In the genomic region with DNA sequence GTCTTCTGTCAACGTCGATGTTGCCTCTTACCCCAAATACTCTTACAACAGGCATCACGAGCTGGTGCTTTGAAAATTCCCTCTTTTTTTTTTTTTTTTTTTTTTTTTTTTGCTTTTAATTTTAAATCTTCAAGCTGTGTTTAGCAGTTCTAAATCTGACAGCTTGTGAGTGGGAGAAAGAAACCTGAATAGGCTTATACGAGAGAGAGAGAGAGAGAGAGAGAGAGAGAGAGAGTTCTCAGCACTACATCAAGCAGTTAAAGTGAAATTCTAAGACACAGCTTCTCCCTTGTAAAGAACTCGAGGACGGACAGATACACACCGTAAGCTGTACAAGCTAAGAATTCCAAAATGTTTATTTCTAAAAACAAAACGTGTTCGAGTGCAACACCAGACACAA, we compare ENCODE assay signal across 20 mouse cellular contexts.
A peak's percentile ranks its signal among the peaks of the same experiment; 100 is the strongest.
DNase-seq lines count a peak whose midpoint lies in the region; ATAC-seq and TF ChIP-seq lines count a peak whose summit lies in the region.
"Had no signal": no experiment of that assay in that cellular context is flagged by ENCODE, and none has a peak within 500 bp of the region (broad histone marks: within the 10 kb centered on the region; RNA-seq: fewer than 3 reads in every experiment).

No protein-coding gene starts in this region.

- no peak overlapping the region for H3K27ac ChIP-seq in forebrain, postnatal 0 days (ENCODE audit: low read depth, low read length)
- H3K27ac ChIP-seq in forebrain, embryonic 14.5 days (ENCODE audit: low read depth, low read length), result no peak overlapping the region
- peak overlapping the region; percentile 61 for H3K27ac ChIP-seq in layer of hippocampus, adult 2 months
- H3K27ac ChIP-seq: embryonic facial prominence, embryonic 10.5 days; embryonic facial prominence, embryonic 12.5 days; forebrain, embryonic 13.5 days had no signal

- H3K27me3 ChIP-seq in forebrain, postnatal 0 days (ENCODE audit: insufficient read depth, low read length), result no peaks in the 10 kb centered on the region
- H3K27me3 ChIP-seq in forebrain, embryonic 14.5 days (replicated peaks; ENCODE audit: control insufficient read depth, insufficient read depth, low read length), result no peaks in the 10 kb centered on the region
- H3K27me3 ChIP-seq: CH12.LX; embryonic facial prominence, embryonic 12.5 days; forebrain, embryonic 13.5 days; Patski had no signal

- no peaks in the 10 kb centered on the region; the same call in none of the 2 replicates for H3K36me3 ChIP-seq in forebrain, postnatal 0 days (ENCODE audit: insufficient read depth)
- H3K36me3 ChIP-seq in forebrain, embryonic 14.5 days (ENCODE audit: control insufficient read depth, insufficient read depth, low read length), result peaks cover 12% of the 10 kb centered on the region; the same call in 1 of the 2 replicates
- H3K36me3 ChIP-seq: G1E had no signal

- H3K4me1 ChIP-seq in forebrain, postnatal 0 days (ENCODE audit: insufficient read depth), result no peaks in the 10 kb centered on the region
- no peaks in the 10 kb centered on the region for H3K4me1 ChIP-seq in forebrain, embryonic 14.5 days (ENCODE audit: control insufficient read depth, insufficient read depth, low read length)

- H3K9me3 ChIP-seq in forebrain, postnatal 0 days (ENCODE audit: low read length), result no peaks in the 10 kb centered on the region
- no peaks in the 10 kb centered on the region for H3K9me3 ChIP-seq in forebrain, embryonic 14.5 days (replicated peaks; ENCODE audit: control insufficient read depth, low read length)
- H3K9me3 ChIP-seq: embryonic facial prominence, embryonic 12.5 days; forebrain, embryonic 13.5 days; G1E had no signal

- peak; percentile 25 for DNase-seq in forebrain, postnatal 0 days
- DNase-seq in forebrain, embryonic 14.5 days (ENCODE audit: low spot score), result no peak
- DNase-seq in layer of hippocampus, adult 2 months (ENCODE audit: low spot score in 2 of 2), result no peak
- no peak for DNase-seq in layer of hippocampus, adult 9-10 months (ENCODE audit: low spot score)
- no peak for DNase-seq in thymus, postnatal 25 days
- DNase-seq: adrenal gland, adult 8-10 months; adrenal gland, postnatal 14 days; adrenal gland, postnatal 36 days; B cell, adult 2 months; cerebellum, adult 11 months; cerebellum, postnatal 14 days had no signal

- 57% methylated on average over 9 of the region's 9 CpGs for WGBS in forebrain, postnatal 0 days
- 76% methylated on average over 9 of the region's 9 CpGs for WGBS in forebrain, embryonic 14.5 days

- no peak for TF ChIP-seq CTCF in forebrain, postnatal 0 days (IDR thresholded peaks at IDR 0.05; ENCODE audit: low read depth)
- no peak for TF ChIP-seq CTCF in layer of hippocampus, adult 2 months (conservative IDR thresholded peaks at IDR 0.05)

- no peak overlapping the region for H3K4me2 ChIP-seq in forebrain, postnatal 0 days (ENCODE audit: low read depth)
- H3K4me2 ChIP-seq in forebrain, embryonic 14.5 days (ENCODE audit: low read length), result no peak overlapping the region
- H3K4me2 ChIP-seq: embryonic facial prominence, embryonic 12.5 days; forebrain, embryonic 13.5 days had no signal

- ATAC-seq in forebrain, postnatal 0 days, result peak; percentile 63
- no peak for ATAC-seq in forebrain, embryonic 14.5 days
- ATAC-seq: activated CD4-positive, CD25-positive, alpha-beta regulatory T cell, adult 4 months; CD4-positive, CD25-positive, alpha-beta regulatory T cell, adult 4 months; forebrain, embryonic 13.5 days; forebrain, embryonic 16.5 days; Patski had no signal

- no peak overlapping the region for H3K4me3 ChIP-seq in forebrain, postnatal 0 days (ENCODE audit: low read depth, low read length)
- no peak overlapping the region for H3K4me3 ChIP-seq in forebrain, embryonic 14.5 days (ENCODE audit: low read depth, low read length)
- peak overlapping the region; percentile 4; the same call in 1 of the 2 replicates for H3K4me3 ChIP-seq in layer of hippocampus, adult 2 months
- H3K4me3 ChIP-seq: embryonic facial prominence, embryonic 10.5 days; embryonic facial prominence, embryonic 12.5 days; forebrain, embryonic 13.5 days had no signal

- no peak overlapping the region for H3K9ac ChIP-seq in forebrain, postnatal 0 days
- no peak overlapping the region for H3K9ac ChIP-seq in forebrain, embryonic 14.5 days (ENCODE audit: low read length)
- H3K9ac ChIP-seq: embryonic facial prominence, embryonic 12.5 days; forebrain, embryonic 13.5 days had no signal
